Mouse (Mus musculus) limb, embryonic 14.5 days (tissue): ENCODE measurements around the gene Itpk1. TPM values are rescaled to one million over a fixed set of nuclear protein-coding genes. Genes with fewer than 3 reads are reported as not detected.
A peak's percentile ranks its signal among the peaks of the same experiment; 100 is the strongest.

ENCODE experiments used
- ATAC-seq: fragments of 200-750 bp; cut with Nextera tagmentation; 2 replicates; pipeline ENCODE4 v1.8.0; 2017; ENCODE audit warnings: low read depth, moderate number of reproducible peaks, moderate TSS enrichment; ENCODE audit not compliant: low FRiP score
- DNase-seq: peaks from one replicate; pipeline ENCODE4 v3.0.0-alpha.2; 2015; ENCODE audit warnings: low spot score
- H3K27ac ChIP-seq: fragments of 300-500 bp; sonication (generic); replicated peaks from 2 replicates; pipeline ENCODE4 v1.5.1; 2014; ENCODE audit warnings: low read depth, mild to moderate bottlenecking, low read length, moderate library complexity, mixed read lengths
- H3K27me3 ChIP-seq: fragments of 300-500 bp; sonication (generic); 2 replicates; pipeline ENCODE4 v1.6.1; 2014; ENCODE audit warnings: low read length, mixed read lengths; ENCODE audit not compliant: control insufficient read depth, insufficient read depth
- H3K36me3 ChIP-seq: fragments of 300-500 bp; sonication (generic); 2 replicates; pipeline ENCODE4 v1.6.1; 2014; ENCODE audit warnings: mild to moderate bottlenecking, low read length, moderate library complexity, mixed read lengths; ENCODE audit not compliant: control insufficient read depth, insufficient read depth
- H3K4me1 ChIP-seq: fragments of 300-500 bp; sonication (generic); 2 replicates; pipeline ENCODE4 v1.6.1; 2014; ENCODE audit warnings: antibody characterized with exemption, low read length, mixed read lengths; ENCODE audit not compliant: control insufficient read depth, insufficient read depth
- H3K4me2 ChIP-seq: fragments of 300-500 bp; sonication (generic); replicated peaks from 2 replicates; pipeline ENCODE4 v1.6.1; 2014; ENCODE audit warnings: low read depth, mild to moderate bottlenecking, low read length, moderate library complexity; ENCODE audit not compliant: severe bottlenecking
- H3K4me3 ChIP-seq: fragments of 300-500 bp; sonication (generic); replicated peaks from 2 replicates; pipeline ENCODE4 v1.5.1; 2014; ENCODE audit warnings: low read length
- H3K9ac ChIP-seq: fragments of 300-500 bp; sonication (generic); 2 replicates; pipeline ENCODE4 v1.6.1; 2014; ENCODE audit warnings: mild to moderate bottlenecking, low read depth, low read length, moderate library complexity; ENCODE audit not compliant: severe bottlenecking
- H3K9me3 ChIP-seq: fragments of 300-500 bp; sonication (generic); 2 replicates; pipeline ENCODE4 v1.6.1; 2016; ENCODE audit warnings: low read length; ENCODE audit not compliant: control insufficient read depth
- POLR2A ChIP-seq: fragments of 200-500 bp; IDR thresholded peaks from 2 replicates; pipeline ENCODE4 v1.8.0; 2012; ENCODE audit warnings: inconsistent platforms, mild to moderate bottlenecking, moderate library complexity, borderline replicate concordance; ENCODE audit not compliant: insufficient read depth, insufficient read length; ENCODE audit errors: extremely low read depth
- WGBS: fragments of 180-500 bp; shearing (Covaris S2); extraction: QIAGEN DNeasy Blood & Tissue Kit; methylation state at CpG from one replicate; pipeline ENCODE4 v1.1.7; 2014; 5-methylcytosine and 5-hydroxymethylcytosine counted together
- polyA plus RNA-seq, 2 experiments: library from polyadenylated mRNA; depleted of rRNA in 1 of 2; stranded (reverse) in 1 of 2; unstranded in 1 of 2; fragments of >200 nt; fragmentation: Nextera tagmentation in 1 of 2; extraction: Ambion mirVana in 1 of 2; gene quantifications; 2 replicates each; pipeline versions ENCODE4 v1.2.1 to v1.2.3; 2012 to 2014

Gene Itpk1
- polyA plus RNA-seq, 2 experiments, result 8.3 to 10.3 TPM

DNA sequence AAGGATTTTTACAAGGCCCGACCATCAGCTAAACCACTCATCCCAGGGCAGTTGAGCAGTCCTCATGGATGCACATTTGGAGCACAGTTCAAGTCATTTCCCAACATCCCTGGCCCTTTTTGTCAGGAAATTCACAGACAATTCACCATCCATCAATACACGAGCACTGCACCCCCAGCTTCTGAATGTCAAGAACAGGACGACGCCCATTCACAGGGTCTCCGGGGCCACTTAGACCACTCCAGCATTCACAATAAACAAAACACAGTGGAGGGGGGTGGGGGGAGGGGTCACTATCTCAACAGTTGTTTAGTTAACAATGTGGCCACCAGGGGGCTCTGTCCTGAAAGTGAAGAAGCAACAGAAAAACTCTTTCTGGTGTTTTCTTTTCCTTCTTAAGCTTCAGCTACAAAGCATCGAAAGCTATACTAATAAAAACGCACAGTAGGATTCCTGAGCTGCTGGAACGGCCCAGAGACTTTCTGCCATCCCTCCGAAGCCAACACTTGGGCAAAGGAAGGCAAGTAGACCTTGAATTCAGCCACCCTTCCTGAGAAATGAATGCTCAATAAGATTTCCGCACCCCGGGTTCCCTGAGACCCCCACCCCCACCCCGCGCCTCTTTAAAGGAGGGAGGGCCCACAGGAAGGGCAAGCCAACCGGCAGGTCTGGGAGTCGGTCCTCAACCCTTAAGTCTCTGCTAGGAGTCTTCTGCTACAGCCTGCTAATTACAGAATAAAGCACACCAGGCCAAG is 2.2 kb downstream of the Itpk1 start:
- H3K4me2 ChIP-seq, result peak overlapping the region; percentile 94
- no peak for TF ChIP-seq POLR2A
- H3K9me3 ChIP-seq, result no peaks in the 10 kb centered on the region
- no peaks in the 10 kb centered on the region for H3K27me3 ChIP-seq
- 6% methylated on average over 15 of the region's 15 CpGs for WGBS
- H3K9ac ChIP-seq, result peak overlapping the region; percentile 87; the same call in 1 of the 2 replicates
- no peak for ATAC-seq
- H3K4me1 ChIP-seq, result peaks cover 47% of the 10 kb centered on the region
- H3K36me3 ChIP-seq, result no peaks in the 10 kb centered on the region
- DNase-seq, result peak; percentile 82
- peak overlapping the region; percentile 71 for H3K27ac ChIP-seq
- peak overlapping the region; percentile 75 for H3K4me3 ChIP-seq

- no peak for ATAC-seq
- H3K4me2 ChIP-seq, result no peak overlapping the region
- WGBS, result 88% methylated on average over 5 of the region's 5 CpGs
These were observed 3.0 kb downstream of the Itpk1 start for GRCm38 (mm10) chr12:102701691-102702207.

GRCm38 (mm10) chr12:102700453-102700852 is 4.3 kb downstream of the Itpk1 start:
- no peak for ATAC-seq
- no peak for DNase-seq
- Histone ChIP-seq H3K27ac (no peak overlapping the region), H3K36me3 (no peaks in the 10 kb centered on the region), H3K27me3 (no peaks in the 10 kb centered on the region), H3K4me1 (peaks cover 50% of the 10 kb centered on the region), H3K9me3 (no peaks in the 10 kb centered on the region), H3K4me3 (no peak overlapping the region), H3K4me2 (no peak overlapping the region), H3K9ac (no peak overlapping the region)
- 42% methylated on average over 12 of the region's 12 CpGs for WGBS
- TF ChIP-seq POLR2A, result no peak

More at GRCm38 (mm10) chr12:102701691-102702207, 3.0 kb downstream of the Itpk1 start:
- no peak overlapping the region for H3K27ac ChIP-seq
- no peaks in the 10 kb centered on the region for H3K9me3 ChIP-seq
- no peak for DNase-seq
- H3K36me3 ChIP-seq, result no peaks in the 10 kb centered on the region
- no peak overlapping the region for H3K9ac ChIP-seq
- no peaks in the 10 kb centered on the region for H3K27me3 ChIP-seq
- TF ChIP-seq POLR2A, result no peak
- H3K4me3 ChIP-seq, result no peak overlapping the region
- H3K4me1 ChIP-seq, result peaks cover 47% of the 10 kb centered on the region

DNA sequence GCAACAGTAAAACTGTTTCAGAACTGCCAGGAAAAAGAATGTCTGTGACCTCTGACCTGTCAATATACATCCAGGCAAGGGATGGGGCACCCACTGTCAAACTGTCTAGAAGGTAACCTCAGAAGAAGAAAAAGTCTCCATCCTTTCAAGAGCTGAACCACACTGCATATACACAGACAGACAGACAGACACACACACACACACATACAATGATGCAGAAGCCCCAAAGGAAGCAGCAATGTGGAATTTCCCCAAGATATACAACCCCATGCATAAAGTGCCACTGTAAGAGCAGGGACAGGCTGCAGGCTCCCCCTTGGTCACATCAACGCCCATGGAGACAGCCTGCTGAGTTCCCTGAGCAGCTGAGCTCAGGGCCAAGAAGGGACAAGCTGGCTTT is 5.6 kb downstream of the Itpk1 start:
- DNase-seq, result no peak
- 36% methylated on average over 1 of the region's 1 CpGs for WGBS
- Histone ChIP-seq H3K9me3 (no peaks in the 10 kb centered on the region), H3K27ac (no peak overlapping the region), H3K36me3 (no peaks in the 10 kb centered on the region), H3K9ac (no peak overlapping the region), H3K27me3 (no peaks in the 10 kb centered on the region), H3K4me2 (no peak overlapping the region), H3K4me1 (peaks cover 49% of the 10 kb centered on the region), H3K4me3 (no peak overlapping the region)
- ATAC-seq, result no peak
- no peak for TF ChIP-seq POLR2A

- no peaks in the 10 kb centered on the region for H3K36me3 ChIP-seq
- H3K27ac ChIP-seq, result peak overlapping the region; percentile 14; the same call in 1 of the 2 replicates
- no peaks in the 10 kb centered on the region for H3K27me3 ChIP-seq
- peaks cover 41% of the 10 kb centered on the region for H3K4me1 ChIP-seq
- no peak overlapping the region for H3K4me2 ChIP-seq
- H3K9me3 ChIP-seq, result no peaks in the 10 kb centered on the region
- ATAC-seq (peak; percentile 20; the same call in 1 of the 2 replicates), DNase-seq (no peak)
- H3K4me3 ChIP-seq, result no peak overlapping the region
- TF ChIP-seq POLR2A, result no peak
- H3K9ac ChIP-seq, result 0 out of 2 replicates have a peak overlapping the region, but pooled peaks have one; percentile 4
- WGBS, result 20% methylated on average over 1 of the region's 1 CpGs
These were observed 6.5 kb downstream of the Itpk1 start for GRCm38 (mm10) chr12:102698089-102698684.
